ENCODE assay signal across 8 mouse cellular contexts in the genomic region with DNA sequence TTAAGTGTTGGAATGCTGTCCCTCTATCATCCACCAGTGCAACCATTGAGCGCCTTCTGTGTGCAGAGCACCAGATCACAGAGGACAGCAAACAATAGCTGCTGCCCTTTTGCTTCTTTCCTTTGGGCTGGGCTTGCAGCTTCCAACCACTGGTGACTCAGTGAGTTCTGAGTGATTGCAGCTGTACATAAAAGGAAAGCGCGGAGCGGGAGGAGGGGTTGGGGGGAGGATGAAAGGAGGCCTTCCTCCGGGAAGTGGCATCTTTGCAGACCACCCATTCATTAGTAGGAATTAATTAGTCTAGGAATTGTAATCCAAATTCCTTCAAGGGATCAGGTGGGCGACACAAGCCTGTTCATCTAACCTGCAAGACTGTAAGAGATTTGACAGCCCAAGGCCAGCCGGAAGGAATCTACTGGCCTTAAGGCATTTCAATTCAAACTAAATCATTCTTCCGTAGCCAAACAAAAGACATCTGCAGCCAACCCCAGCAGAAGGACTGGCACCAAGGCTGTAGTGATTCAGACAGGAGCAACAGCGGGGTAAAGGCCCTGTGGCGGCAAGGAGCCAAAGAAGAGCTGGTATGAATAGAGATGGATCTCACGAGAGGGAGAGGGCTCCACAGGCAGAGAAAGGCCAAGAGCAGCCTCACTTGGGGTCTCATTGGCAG. TPM values are rescaled to one million over a fixed set of nuclear protein-coding genes. Genes with fewer than 3 reads are reported as not detected.
DNase-seq lines count a peak whose midpoint lies in the region; ATAC-seq lines count a peak whose summit lies in the region.
"Had no signal": no experiment of that assay in that cellular context is flagged by ENCODE, and none has a peak within 500 bp of the region (broad histone marks: within the 10 kb centered on the region; RNA-seq: fewer than 3 reads in every experiment).

No protein-coding gene starts in this region.

- H3K27ac ChIP-seq in forebrain, embryonic 12.5 days = peak overlapping the region; percentile 3; the same call in 1 of the 2 replicates
- H3K27ac ChIP-seq: heart, embryonic 13.5 days had no signal

- peaks cover 19% of the 10 kb centered on the region for H3K4me1 ChIP-seq in forebrain, embryonic 12.5 days

- H3K4me2 ChIP-seq in forebrain, embryonic 12.5 days = no peak overlapping the region
- H3K4me2 ChIP-seq: heart, embryonic 13.5 days had no signal

- H3K27me3 ChIP-seq in forebrain, embryonic 12.5 days = no peaks in the 10 kb centered on the region
- H3K27me3 ChIP-seq: heart, embryonic 13.5 days had no signal

- no peak overlapping the region for H3K4me3 ChIP-seq in forebrain, embryonic 12.5 days (replicated peaks)
- H3K4me3 ChIP-seq: heart, embryonic 13.5 days had no signal

- H3K9ac ChIP-seq in forebrain, embryonic 12.5 days = no peak overlapping the region
- H3K9ac ChIP-seq: heart, embryonic 13.5 days had no signal

- WGBS in forebrain, embryonic 12.5 days = 8% methylated on average over 11 of the region's 11 CpGs

- peak; percentile 78 for DNase-seq in 3T3-L1 (ENCODE audit: low read depth, low spot score)
- peak; percentile 97 for DNase-seq in Muller cell, postnatal 12 days (ENCODE audit: inconsistent ontology term)
- peak; percentile 35 for DNase-seq in lung, postnatal 36 days
- DNase-seq in natural killer cell, adult 2 months (ENCODE audit: low spot score in 2 of 2) = no peak
- DNase-seq in frontal cortex, postnatal 10 days (ENCODE audit: low spot score in 2 of 2) = no peak
- DNase-seq in layer of hippocampus, postnatal 10 days (ENCODE audit: low spot score in 2 of 2) = no peak

- ATAC-seq in forebrain, embryonic 12.5 days (ENCODE audit: low FRiP score) = peak; percentile 70; the same call in 1 of the 2 replicates

- H3K36me3 ChIP-seq in forebrain, embryonic 12.5 days (replicated peaks) = no peaks in the 10 kb centered on the region
- H3K36me3 ChIP-seq: heart, embryonic 13.5 days had no signal

- H3K9me3 ChIP-seq in forebrain, embryonic 12.5 days = no peaks in the 10 kb centered on the region
- H3K9me3 ChIP-seq: heart, embryonic 13.5 days had no signal

RNA-seq across cellular contexts. Expression of a gene that starts 52.8 kb away (rescaled TPM):
- 22.7 and 23.7 TPM in 2 replicates for polyA plus RNA-seq in forebrain, embryonic 12.5 days (2016; fragmentation: Nextera tagmentation; extraction: Ambion mirVana)
- total RNA-seq in layer of hippocampus, postnatal 10 days (2021) = 10 to 100 TPM; 64.4 to 65.5 TPM

Comparison
In these comparisons a context has a peak if more than half of its experiments do, and no peak if none do; other contexts are left out.
1. DNase-seq: peak in 3T3-L1 (single experiment), Muller cell, postnatal 12 days (single experiment) and lung, postnatal 36 days (single experiment); none in natural killer cell, adult 2 months (0 of 2), frontal cortex, postnatal 10 days (0 of 2) and layer of hippocampus, postnatal 10 days (0 of 2).